Mouse (Mus musculus): Measurements from ENCODE around the gene Timp1. TPM values are rescaled to one million over a fixed set of nuclear protein-coding genes. Genes with fewer than 3 reads are reported as not detected.

The Timp1 gene
- total RNA-seq (2023), result not detected in 4 replicates

GRCm38 (mm10) chrX:20869962-20870513 lies at the start of gene Timp1:
Gene Timp1, plus strand, starts transcription at chrX:20870166.

GRCm38 (mm10) chrX:20920844-20921364 lies 50.9 kb downstream of the Timp1 start, which contains the start of gene Syn1:
Gene Syn1, minus strand, starts transcription at chrX:20921004.

Other genes with a start within 250 kb of the Timp1 start
- gene Uba1, start 211.8 kb upstream of the Timp1 start, total RNA-seq (2023), result 170 to 186 TPM (median 184 TPM) in 4 replicates
- 53.3 to 83.1 TPM (median 68.2 TPM) in 4 replicates for gene Cdk16, start 182.2 kb upstream of the Timp1 start, total RNA-seq (2023)
- 33.4 to 38.9 TPM (median 35.9 TPM) in 4 replicates for gene Usp11, start 166.3 kb upstream of the Timp1 start, total RNA-seq (2023)
- gene Araf, start 72.4 kb upstream of the Timp1 start, total RNA-seq (2023), result 165 to 174 TPM (median 170 TPM) in 4 replicates
- 0.16 to 0.24 TPM (median 0.24 TPM) in 3 of 4 replicates, not detected in the other for gene Syn1, start 50.8 kb downstream of the Timp1 start, total RNA-seq (2023)
- 39.5 to 56.4 TPM (median 48.5 TPM) in 4 replicates for gene Cfp, start 61.4 kb downstream of the Timp1 start, total RNA-seq (2023)
- 16.9 to 18.3 TPM (median 17.2 TPM) in 4 replicates for gene Elk1, start 80.4 kb downstream of the Timp1 start, total RNA-seq (2023)
- 37.7 to 52.4 TPM (median 48.5 TPM) in 4 replicates for gene Uxt, start 91.9 kb downstream of the Timp1 start, total RNA-seq (2023)
- gene Zfp182, start 192.2 kb downstream of the Timp1 start, total RNA-seq (2023), result 23.6 to 26.4 TPM (median 25.3 TPM) in 4 replicates
- not detected in 4 replicates for gene Spaca5, start 198.2 kb downstream of the Timp1 start, total RNA-seq (2023)
- gene Zfp300, start 219.4 kb downstream of the Timp1 start, total RNA-seq (2023), result 0.37 to 0.88 TPM (median 0.65 TPM) in 4 replicates
- not detected in 4 replicates for gene Ssxa1, start 245.7 kb downstream of the Timp1 start, total RNA-seq (2023)